Mouse (Mus musculus): ENCODE data around the gene Tmem230.

DNA sequence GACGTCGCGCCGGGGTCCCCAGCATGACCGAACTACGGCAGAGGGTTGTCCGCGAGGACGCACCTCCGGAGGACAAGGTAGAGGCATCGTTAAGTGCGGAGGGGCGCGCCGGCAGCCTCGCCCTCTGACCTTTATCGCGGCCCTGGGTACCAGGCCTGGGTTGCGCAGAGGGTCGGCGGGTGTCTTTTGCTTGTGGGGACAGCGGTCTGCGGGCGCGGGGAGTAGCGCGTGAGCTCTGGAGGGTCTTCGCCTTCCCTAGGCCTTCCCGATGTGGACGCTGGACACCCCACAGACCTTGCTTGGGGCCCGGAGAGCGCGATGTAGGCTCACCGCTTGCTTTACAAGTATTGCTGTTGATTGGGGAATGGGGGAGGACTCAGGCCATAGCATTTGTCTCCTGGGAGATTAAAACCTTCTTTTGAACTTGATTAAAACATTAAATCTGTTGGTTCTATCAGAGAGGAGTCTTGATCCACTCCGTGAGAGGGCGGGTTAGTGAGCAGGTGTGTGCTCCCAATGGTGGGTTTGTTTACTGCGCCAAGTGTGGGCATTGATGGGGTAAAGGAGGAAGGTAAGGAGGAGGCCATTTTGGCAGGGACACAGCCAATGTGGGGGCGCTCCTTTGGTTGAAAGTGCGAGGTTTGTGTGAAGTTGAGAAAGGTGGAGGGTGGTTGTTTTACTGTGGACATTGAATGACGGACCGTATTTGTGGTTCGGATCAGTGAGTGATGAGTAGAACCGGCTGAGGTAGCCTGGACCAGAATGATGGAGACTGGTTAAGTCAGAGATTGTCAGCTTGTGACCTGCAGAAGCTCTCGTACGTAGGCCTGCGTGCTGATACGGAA, 16.0 kb upstream of the Tmem230 start:
- TF ChIP-seq POLR2A (IDR thresholded peaks at IDR 0.05; ENCODE audit: borderline replicate concordance, low read depth, low read length) (no peak), CTCF (IDR thresholded peaks at IDR 0.05; ENCODE audit: low read depth, low read length) (no peak)
